Mouse (Mus musculus): ENCODE measurements at regions not wholly inside any gene's neighbourhood (a gene's known extent, or its start where the extent isn't known, plus 50 kb on each side); places are given as distances from the start of the nearest gene placed in this dataset.

DNA sequence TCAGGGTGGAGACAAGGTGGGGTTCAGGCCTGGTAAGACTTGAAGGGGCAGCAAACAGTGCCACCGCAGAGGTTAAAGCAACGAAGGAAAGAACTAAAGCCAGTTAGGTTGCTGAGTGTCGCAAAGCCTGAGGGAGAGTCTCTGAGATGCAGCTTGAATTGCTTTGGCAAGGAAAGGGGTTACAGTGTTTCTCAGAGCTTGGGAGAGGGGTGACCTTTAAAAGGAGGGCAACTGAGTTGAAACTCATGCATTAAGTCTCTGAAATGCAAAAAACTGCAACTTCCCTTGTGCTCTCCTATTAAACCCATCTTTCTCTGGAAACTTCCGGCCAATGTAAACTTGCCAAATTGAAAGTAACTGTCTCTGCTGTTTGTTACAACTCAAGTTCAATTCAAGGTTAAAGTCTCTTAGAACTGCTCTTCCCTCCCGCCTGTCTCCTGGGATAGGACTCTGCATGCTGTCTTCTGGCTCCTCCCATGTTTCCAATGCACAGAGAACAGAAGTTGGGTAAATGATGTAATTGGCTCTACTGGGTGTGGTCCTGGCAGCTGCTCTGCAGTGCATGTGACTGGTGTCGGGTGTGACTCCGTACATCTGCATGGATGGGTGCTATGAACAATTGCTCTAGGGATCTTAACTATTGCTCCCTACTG is 181.4 kb upstream of the Gas1 start:
- in situ Hi-C loops (cut with MboI, MseI), result no loop called here

DNA sequence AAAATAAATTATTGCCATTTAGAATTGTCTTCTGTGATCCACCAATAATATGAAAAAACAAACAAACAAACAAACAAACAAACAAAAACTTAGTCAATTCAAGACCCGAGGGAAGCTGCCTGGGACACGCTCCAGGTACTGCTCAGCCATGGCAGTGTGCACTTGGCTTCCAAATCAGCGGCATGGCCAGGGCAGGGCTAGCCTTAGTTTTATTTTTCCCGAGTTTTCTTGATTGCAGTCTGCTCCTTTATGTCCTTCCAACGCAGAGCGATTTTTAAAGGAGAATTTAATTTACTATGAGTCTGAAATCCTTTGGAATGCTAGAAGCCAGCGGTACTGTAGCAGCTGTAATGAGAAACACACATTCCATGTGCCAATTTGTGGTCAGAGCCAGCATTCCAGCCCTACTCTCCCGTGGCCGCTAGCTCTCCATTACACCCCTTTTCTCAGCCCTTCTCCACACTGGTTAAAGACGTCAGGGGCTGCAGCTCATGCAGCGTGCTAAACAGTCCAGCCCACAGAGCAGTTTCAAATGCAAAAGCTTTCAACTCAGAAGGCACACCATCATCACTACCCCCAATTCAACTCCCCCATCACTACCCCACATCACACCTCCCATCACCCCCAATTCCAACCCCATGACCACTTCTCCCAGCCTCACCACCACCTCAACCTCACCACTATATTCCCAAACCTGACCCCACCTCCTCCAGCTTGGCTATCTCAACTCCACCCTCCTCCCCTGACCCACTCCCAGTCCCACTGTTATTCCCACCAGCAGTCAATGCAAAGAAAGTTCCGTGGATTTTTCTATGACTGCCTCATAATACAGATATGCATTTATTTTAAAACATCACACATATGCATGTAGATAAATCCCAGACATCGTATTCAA is 187.9 kb upstream of the Gas1 start:
- in situ Hi-C loops (cut with MboI, MseI), result no loop called here

DNA sequence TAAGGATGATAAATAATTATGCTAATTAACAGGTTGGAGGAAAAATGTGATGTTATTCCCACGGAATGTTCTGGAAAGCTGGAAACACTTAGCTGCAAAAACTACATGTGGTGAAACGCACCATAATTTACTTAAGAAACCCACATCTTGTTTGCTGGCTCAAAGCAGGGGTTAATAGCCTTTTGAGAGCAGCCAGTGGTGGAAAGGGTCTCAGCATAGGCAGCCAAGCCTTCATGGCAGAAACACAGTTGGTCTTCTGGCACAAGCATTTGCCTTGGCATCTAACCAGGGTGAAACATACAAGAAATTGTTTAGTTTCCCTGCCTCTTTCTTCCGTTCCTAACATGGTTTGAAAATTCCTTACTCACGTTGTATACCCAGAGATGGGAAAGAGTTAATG is 192.1 kb upstream of the Gas1 start:
- in situ Hi-C loops (cut with MboI, MseI), result no loop called here

DNA sequence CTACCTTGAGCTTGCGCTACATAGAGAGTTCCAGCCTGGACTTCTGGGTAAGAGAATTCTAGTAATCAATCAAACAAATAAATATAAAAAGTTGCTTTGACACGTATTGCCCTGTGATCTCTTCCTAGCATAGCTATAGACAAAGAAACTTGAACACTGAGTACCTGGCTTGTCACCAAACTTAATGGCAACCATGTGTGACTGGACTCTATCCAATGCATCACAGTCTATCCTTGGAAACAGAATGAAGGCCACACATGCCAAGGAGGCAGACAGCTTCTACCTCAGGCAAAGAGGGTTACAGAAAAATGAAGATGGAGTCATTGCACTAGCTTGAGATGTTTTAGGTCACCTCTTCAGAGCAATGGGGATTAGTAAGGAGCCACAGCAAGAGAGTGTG is 194.5 kb upstream of the Gas1 start:
- in situ Hi-C loops (cut with MboI, MseI), result no loop called here

DNA sequence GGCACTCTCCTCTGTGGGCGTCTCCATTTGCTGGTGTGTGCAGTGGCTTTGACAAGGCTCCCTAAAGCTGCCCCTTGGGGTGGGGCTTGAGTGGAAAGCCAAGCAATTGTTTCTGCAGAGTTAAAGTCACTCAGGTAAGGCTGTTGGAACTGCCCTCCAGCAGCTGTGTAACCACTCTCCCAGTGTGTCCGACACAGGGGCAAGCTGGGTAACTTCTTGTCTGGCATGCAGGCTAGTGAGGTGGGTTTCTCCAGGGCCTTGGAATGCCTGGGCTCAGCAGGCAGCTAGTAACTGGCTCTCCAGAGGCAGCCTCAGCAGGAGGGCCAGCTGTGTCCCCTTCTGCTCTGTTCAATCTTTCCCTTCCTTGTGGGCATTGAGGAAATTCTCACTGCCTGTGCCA is 199.5 kb upstream of the Gas1 start:
- in situ Hi-C loops (cut with MboI, MseI), result no loop called here

DNA sequence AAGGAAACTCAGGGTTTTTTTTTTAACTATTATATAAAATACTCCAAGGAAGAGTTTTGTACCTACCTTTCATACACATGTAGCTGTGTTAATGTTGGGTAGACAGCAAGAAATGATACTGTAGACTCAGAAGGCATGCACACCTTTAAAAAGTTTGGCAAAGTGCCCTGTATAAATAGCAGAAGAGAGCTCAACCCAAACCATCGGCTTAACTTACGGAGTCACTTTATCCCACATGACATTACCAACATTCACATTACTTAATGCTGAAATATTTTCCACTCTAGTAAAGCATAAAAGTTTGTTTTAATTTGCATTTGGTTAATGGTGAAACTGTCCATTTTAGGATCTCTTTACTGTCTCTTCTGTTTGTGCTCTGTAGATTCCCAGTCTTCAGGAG is 205.7 kb upstream of the Gas1 start:
- in situ Hi-C loops (cut with MboI, MseI), result no loop called here

DNA sequence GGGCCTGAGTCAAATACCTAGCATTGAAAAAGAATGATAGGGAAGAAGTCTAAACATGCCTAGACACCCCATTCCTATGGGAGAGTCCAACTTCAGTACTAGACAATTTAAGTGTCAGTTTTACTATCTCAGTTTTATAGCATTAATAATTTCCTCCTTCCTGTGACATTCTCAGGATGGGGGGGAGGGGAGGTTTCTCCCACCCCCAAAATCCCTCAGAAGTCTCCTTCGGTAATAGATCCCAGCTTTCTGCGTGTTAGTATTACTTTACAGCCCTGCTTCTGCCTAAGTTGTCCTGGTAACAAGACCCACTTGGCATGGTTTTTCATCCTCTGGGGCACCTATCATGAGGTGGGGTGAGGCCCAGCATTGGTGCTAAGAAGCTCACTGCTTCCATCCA is 202.9 kb upstream of the Dapk1 start:
- in situ Hi-C loops (cut with MboI, MseI), result no loop called here

DNA sequence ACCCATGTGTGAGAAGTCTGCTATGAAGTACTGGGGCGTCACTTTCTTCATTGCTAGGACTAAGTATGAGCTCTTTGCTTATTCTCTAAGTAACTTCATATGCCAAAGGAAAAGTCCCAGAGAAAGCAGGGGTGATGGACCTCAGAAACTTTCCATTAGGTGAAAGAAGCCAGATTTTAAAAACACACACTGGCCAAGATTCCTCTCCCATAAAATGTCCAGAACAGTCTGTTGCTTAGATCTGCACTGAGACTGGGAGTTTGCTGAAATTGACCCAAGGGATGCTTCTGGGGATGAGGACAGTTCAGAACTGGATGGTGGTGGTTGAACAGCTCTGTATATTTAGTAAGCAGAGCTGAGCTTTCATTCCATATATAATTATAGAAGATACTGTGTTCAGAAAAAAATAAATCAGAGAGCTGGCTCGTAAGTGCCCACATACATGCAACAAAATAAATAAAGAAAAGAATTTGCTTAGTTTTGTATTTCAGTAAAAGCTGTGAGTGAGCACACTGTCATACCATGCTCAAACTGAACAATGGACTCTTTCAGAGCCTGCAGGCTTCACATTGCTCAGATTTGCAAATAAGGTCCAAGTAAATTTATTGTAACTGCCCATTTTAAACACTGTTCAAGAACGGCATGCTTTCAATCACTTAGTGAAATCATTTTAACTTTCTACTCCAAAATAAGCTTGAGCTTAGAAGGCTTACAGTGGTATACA is 200.8 kb upstream of the Dapk1 start:
- in situ Hi-C loops (cut with MboI, MseI), result no loop called here

DNA sequence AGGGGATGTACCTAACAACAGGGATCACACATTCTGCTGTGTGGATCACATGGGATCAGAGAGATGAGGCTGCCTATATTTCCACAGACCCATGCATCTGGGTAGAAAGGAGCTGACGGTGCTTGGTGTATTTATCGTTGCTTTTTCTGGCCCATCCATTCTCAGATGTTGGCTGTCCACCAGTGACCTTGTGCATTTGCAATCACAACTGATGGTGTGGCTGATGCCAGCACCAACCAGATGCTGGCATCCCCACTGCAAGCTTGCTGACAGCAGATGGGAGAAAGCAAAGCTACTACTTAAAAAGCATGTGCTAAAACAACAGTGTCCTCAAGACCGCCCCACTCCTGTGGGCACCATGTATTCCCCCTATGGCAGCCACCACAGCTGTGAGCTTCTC is 198.3 kb upstream of the Dapk1 start:
- in situ Hi-C loops (cut with MboI, MseI), result no loop called here

DNA sequence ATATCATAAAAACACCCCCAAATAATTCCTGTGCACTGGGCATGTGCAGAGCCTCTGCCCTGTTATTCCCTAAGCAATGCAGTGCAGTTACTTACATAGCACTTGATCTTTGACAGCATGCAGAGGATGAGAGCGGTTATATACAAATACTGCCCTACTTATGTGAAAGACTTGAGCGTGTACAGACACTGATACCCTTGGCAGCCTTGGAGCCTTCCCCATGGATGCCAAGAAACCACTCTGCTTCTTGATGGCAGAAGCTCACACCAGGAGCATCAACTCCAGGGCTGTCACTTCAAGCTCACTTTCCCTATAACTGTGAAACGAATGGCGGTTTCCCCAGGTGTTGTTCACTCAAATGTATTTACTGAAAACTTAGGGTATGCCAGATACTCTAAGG is 194.4 kb upstream of the Dapk1 start:
- in situ Hi-C loops (cut with MboI, MseI), result no loop called here

DNA sequence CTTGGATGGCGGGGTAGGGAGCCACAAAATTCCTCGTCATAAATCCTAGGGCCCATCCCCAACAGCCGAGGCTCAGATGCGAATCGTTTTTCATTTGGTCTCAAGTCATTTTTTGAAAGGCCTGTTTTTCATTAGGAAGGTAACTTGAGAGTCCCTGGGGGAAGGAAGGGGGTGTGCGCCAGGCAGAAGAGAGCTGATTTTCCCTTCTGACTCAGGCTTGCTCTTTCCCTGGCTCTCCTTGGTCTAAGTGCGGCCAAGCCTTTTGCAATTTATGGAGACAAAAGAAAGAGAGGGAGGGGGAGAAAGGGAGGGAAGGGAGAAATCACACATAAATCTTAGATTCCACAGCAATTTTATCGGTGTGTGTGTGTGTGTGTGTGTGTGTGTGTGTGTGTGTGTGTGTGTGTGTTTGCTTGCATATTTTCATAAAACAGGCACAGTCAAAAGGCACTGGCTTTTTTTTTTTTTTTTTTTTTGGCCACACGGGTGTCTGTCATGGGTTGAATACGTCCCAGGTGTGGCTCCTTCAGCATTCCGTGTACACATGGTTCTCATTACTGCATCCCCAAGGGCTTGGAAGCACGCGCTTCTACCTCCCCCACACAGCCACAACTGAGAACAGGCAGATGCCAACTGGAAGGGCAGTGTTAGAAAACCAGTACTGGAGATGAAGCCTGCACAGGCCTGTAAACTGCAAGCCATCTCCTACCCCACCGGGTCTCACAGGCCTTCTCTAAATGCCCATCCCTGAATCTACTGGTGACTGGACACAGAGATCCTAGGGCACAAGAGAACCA is 191.8 kb upstream of the Dapk1 start:
- in situ Hi-C loops (cut with MboI, MseI), result no loop called here

DNA sequence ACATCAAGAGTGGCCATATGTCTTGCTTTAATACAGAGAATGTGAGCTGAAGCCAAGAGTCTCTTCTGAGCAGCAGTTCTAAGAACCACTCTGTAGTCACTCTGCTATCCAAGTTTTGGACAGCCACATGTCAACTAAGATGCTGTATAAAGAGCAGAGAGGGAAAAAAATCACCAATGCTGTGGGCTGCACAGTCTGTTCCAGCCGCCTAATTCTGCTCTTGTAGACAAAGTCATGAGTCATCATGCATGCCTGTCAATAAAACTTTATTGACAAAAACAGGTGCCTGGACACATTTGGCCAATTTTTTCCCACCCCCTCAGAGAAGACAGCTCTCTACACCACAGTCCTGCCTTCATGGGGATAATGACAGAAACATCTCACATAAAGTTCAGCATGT is 185.7 kb upstream of the Dapk1 start:
- in situ Hi-C loops (cut with MboI, MseI), result no loop called here

DNA sequence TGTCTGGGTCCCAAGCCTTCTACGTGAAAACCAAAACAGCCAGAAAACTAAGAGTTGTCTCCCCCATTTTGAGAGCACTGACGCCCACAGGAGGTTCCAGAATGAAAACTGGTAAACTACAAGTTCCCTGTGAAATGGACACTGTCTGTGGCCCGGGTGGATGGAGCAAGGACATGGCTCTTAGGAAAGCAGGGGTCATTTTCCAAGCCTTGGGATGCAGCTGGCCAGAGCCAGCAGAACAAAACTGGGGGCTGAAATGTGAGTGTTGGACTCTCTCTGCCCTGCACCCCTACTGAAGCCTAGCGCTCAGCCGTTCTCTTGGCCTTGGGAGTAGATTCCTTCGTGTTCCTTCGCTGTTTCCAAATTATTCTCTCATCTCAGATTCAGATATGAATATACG is 184.7 kb upstream of the Dapk1 start:
- in situ Hi-C loops (cut with MboI, MseI), result no loop called here

DNA sequence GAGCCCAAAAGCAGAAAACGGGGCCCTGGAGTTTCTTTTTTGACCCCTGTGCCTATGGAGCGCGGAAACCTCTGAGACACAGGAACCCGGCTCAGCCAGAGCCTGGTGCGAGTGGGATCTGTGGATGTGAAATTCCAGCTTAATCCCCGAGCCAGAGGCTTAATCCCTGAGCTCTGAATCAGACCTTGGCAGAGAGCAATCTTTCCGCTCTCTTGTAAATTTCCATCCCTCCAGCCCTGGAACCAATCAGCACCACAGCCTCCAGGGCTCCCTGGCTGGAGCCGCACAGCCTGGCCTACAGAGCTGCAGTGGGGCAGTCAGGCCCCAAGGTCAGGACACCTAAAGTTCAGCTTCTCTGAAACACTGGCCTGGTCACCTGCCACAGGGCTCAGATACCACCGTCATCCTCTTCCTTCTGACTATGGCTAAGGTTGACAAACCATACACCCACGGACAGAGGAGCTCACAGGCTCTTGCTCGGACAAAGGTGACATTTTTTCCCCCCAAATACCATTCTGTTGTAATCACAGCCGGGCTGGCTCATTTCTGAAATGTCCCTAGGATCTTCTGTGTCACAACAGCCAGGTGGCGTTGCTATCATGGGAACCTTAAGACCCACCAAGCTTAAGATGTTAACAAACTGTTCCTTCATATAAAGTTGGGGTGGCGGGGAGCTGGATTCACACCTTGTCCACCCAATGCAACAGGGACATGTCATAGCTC is 184.2 kb upstream of the Dapk1 start:
- in situ Hi-C loops (cut with MboI, MseI), result no loop called here

DNA sequence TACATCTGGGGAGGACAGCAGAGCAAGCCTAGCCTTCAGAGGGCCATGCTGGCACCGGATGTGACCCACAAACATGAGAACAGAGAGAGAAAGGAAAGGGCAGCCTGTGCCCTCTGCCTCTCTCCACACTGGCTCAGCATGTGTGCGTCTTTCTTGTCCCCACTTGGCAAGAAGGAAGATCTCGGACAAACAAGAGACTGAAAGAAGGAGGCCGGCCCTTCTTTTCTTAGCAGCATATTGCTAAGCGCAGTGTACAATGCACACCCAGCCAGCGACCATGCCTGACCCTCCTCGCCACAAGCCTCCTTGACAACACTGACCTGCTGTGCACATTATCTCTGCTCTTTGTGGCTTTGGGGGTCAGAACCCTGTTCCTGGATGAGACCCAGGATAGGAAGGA is 181.4 kb upstream of the Dapk1 start:
- in situ Hi-C loops (cut with MboI, MseI), result no loop called here

DNA sequence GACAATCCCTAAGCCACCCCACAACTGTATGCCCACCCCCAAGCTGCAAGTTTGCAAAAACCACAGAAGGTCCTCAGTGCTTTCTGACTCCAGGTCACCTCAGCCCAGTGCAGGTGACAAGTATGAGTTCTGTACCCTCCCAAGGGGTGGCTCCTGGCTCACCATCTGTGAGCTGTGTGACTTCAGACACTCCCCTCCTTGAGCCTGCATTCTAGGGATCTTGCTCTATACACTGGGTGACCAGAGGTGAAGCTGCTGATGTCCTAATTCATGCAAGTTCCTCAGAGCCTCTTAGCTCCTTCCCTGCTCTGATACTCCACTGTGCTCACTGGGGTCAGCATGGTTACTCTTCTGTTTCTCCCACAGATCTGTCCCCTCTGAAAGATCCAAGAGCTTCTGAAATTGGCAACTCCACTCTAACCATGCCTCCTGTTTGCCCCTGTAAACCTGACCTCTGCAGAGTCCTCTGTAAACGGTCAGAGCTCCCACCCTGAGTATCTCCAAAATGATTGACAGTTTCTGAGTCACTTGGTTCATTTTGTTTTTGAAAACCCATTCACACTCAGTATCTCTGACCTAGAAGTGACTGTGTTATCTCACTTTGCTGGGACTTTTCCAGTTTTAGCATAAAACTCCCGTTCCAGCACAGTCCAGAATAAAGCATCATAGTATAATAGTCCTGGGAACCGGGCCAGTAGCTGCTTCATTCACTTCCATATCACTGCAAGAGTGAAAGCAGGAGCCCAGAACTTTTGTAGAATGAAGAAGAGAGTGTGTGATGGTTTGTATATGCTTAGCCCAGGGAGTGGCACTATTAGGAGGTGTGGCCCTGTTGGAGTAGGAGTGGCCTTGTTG is 180.7 kb upstream of the Dapk1 start:
- in situ Hi-C loops (cut with MboI, MseI), result no loop called here

DNA sequence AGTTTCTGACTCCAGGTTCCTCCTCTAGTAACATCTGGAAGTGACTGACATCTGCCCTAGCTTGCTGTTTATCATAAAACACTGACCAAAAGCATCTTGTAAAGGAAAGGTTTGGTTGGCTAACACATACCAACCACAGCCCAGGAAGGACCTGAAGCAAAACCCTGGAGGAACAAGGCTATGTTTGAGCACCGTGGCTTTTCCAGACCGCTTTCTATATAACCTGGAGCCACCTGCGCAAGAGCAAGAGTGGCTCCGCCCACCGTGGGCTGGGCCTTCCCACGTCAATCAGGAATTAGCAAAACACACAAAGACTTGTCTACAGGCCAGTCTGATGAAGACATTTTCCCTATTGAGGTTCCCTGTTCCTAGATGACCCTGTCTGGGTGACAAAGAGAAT is 177.5 kb upstream of the Dapk1 start:
- in situ Hi-C loops (cut with MboI, MseI), result no loop called here

DNA sequence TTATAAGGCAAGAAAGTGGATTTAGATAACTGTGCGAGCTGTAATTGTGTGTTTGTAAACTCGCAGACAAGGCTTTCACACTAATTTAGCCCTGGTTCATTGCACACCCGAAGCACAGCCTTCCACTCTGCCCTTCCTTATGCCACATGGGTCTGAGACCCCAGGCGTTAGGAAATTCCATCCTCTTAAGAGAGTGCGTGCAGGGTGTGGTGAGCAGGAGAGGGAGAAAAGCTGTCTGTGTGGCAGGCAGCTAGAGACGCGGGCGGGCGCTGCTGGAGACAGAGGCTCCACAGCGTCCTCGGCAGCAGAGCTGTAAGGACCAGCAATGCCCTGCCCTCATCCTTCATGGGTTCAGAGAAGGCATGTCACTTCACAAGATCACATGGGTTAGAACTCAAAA is 176.6 kb upstream of the Dapk1 start:
- in situ Hi-C loops (cut with MboI, MseI), result no loop called here

DNA sequence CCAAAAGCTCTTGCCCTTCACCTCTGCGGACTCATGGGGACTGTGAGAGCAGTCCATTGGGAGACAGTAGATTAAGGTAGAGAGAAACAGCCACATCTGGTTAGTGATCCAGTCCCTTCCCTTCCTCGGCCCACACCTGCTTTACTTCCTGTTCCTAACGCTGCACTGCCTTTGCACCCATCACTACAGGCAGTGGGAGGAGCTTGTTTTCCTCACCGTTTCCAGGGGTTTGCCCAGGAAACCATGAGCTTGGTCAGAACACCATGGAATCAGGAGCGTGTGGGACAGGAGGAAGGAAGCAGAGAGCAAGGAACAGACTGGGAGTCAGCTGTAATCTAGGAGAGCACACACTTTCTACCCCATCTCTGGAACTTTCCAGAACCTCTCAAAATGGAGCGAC is 176.2 kb upstream of the Dapk1 start:
- in situ Hi-C loops (cut with MboI, MseI), result no loop called here

DNA sequence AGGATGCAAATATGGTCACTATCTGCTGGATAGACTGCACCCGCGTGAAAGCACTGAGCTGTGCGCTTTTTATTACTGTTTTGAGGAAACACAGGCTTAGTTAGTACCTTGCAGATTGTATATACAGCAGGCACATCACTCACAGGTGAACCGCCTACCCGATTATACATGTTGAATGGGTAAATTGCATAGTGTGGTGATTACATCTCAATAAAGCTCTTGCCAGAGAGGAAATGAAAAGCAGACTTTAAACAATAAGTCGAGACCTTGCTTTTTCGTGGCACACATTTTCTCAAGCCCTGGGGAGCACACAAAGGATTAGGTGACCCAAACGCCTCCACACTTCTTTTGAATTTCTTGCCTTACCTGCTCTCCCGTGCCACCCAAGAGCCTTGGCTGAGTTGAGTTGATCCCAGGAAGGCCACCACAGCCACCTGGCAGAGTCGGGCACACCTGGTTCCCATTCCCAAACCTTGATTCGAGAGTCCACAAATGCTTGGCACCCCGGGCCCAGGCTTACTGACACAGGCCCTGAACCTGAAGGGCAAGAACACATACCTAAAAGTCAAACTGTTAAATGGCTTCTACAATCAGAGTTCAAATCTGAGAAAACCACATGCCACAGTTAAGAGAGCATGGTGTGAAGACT is 175.4 kb upstream of the Dapk1 start:
- in situ Hi-C loops (cut with MboI, MseI), result no loop called here
